Mouse (Mus musculus) retina, adult 2 months (tissue): Measurements from ENCODE around the gene Cntnap5c.
"Not testable (repeated sequence)": the region's sequence is repeated elsewhere in the genome, so short reads cannot be mapped to it uniquely, and the experiment has no call there.

Experiments
- DNase-seq: peaks from one replicate; pipeline ENCODE4 v3.0.0-alpha.2; 2012; ENCODE audit warnings: low read depth, low spot score

Gene Cntnap5c

GRCm38 (mm10) chr17:57768622-57769610, at the start of gene Cntnap5c:
Cntnap5c (plus strand) TSS chr17:57769570.
- no peak for DNase-seq

DNA sequence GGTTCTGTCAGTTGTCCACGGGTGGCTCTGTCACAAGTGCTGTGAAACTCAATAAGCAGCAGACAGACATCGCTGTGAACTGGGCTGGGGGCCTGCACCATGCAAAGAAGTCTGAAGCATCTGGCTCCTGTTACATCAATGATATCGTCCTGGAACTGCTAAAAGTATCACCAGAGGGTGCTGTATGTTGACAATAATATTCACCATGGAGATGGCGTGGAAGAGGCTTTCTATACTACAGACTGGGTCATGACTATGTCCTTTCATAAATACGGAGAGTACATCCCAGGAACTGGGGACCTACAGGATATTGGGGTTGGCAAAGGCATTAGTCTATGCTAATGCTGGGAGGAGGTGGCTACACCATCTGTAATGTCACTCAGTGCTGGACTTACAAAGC, 27.3 kb upstream of the Cntnap5c start, which contains the start of gene Gm21834:
Gm21834 (minus strand) TSS at position 101 of the 400 bp plus-strand sequence.
- DNase-seq = no peak

- DNase-seq = no peak
Measured at GRCm38 (mm10) chr17:57758033-57758432, 11.3 kb upstream of the Cntnap5c start.

- DNase-seq = no peak
Measured at GRCm38 (mm10) chr17:57767306-57767705, 2.1 kb upstream of the Cntnap5c start.

- peak; percentile 18 for DNase-seq
Measured at GRCm38 (mm10) chr17:57770904-57771303, 1.5 kb downstream of the Cntnap5c start.

DNA sequence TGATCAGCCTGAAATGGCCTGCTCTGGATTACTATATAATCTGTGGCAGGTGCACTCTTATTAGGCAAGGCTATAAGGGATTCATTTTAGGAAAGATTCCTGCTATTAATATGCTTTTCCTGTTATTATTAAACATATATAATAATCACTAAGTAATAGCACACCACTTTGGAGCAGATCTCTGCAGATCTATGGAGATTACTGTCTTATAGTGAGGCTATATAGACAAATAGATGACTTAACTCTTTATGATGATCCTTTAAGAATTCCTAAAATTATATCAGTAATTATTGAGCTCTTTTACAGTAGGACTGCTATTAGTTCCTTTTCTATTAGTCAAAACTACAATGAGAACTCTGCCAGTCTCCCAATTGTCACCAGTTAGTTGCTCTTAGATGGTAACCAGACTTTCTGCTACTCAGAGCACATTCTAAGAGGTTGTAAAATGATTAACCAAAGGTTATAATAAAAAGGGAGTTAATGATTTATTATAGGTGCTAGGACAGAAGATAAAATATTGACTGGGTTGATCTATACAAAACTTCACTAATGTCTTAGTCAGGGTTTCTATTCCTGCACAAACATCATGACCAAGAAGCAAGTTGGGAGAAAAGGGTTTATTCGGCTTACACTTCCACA, 18.9 kb downstream of the Cntnap5c start:
- no peak for DNase-seq

DNA sequence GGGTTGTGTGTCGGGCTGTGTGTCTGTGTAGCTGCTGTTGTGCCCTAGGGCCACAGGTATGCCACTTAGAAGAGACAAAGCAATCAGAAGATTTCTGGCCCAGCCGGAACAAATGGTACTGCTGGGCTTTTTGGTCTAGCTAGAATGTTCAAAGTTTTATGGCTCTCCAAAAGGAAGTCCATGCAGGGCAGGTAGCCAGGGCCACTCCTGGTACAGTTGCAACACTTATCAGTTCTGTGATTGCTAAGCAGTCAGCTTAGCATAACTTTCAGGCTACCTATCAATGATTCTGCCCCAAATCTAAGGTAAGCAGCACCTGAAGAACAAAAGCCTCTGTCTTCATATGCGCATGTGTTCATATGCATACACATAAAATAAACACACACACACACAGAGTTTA, 26.0 kb downstream of the Cntnap5c start:
- DNase-seq = no peak

DNA sequence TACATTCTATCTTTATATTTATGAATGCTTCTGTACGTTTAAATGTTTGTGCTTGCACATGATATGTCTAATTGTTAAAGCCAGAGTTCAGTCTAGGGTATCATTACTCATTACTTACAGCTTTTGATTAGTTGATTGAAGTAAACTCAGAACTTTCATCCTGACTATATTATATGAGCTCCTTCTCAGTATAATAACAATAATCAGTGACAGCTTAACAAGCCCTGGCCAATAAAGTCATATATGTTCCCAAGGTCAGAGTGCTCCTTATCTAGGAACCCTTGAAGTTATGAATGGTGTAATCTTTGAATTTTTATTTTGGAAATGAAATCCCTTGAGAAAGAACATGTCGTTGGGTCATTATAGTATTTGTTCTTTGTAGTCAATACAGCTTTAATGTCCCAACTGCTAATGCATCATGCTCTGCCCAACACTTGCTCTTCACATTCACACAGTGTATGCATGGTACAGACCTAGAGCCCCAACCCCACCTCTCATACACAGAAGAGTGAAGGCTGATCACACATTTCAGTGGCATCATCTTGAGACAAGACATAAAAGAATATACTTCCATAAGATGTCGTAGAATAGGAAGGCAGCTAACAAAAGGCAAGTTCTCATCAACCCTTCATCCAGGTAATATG, 27.4 kb downstream of the Cntnap5c start:
- DNase-seq = no peak

DNA sequence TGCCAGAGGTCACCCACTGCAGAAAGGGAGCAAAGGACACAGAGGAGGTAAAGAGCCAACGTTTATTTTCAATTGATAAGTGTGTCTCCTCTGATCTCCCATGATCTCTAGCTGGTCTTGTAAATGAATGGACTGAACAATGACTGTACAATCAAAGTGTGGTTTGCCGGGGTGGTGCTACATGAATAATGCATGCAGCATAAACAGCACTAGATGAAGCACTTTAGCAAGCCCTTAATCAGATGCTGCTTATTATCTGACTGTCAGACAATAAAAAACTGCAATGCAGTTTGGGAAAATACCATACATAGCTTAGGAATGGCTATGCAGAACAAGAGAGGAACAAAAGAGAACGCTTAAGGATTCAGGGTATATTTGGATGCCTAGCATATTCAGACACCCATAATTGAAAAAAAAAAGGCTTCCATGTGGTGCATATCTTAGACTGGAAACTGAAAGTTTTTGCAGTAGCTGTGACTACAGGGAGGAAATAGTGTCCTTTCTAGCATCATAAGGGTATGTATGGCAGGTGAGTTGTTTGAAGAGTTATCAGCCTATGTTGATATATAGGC, 30.1 kb downstream of the Cntnap5c start:
- DNase-seq = no peak

- no peak for DNase-seq
Measured at GRCm38 (mm10) chr17:57801180-57801579, 31.8 kb downstream of the Cntnap5c start.

- no peak for DNase-seq
Measured at GRCm38 (mm10) chr17:57837090-57837971, 68.0 kb downstream of the Cntnap5c start.

- not testable (repeated sequence) for DNase-seq
Measured at GRCm38 (mm10) chr17:57855811-57856210, 86.4 kb downstream of the Cntnap5c start.

- no peak for DNase-seq
Measured at GRCm38 (mm10) chr17:57865996-57866395, 96.6 kb downstream of the Cntnap5c start.

- DNase-seq = no peak
Measured at GRCm38 (mm10) chr17:57887742-57888389, 118.5 kb downstream of the Cntnap5c start.

- DNase-seq = no peak
Measured at GRCm38 (mm10) chr17:57911770-57912293, 142.5 kb downstream of the Cntnap5c start.

GRCm38 (mm10) chr17:57984230-57984629, 214.9 kb downstream of the Cntnap5c start:
- DNase-seq = no peak

DNA sequence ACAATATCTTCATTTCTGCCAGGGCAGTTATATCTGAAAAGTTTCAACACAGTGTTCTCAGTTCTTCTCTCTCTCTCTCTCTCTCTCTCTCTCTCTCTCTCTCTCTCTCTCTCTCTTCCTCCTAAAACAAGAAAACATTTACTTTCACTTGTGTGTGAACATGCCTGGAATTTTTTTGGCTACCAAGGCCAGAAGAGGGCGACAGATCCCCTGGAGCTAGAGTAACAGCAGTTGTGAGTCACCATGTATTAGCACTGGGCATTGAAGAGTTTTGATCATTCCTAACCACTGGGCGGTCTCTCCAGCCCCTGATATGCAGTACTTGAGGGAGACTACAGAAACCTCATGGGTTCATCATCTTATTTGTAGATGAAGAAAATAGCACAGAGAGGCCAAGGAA, 219.1 kb downstream of the Cntnap5c start:
- no peak for DNase-seq

- no peak for DNase-seq
Measured at GRCm38 (mm10) chr17:57996461-57996860, 227.1 kb downstream of the Cntnap5c start.

DNA sequence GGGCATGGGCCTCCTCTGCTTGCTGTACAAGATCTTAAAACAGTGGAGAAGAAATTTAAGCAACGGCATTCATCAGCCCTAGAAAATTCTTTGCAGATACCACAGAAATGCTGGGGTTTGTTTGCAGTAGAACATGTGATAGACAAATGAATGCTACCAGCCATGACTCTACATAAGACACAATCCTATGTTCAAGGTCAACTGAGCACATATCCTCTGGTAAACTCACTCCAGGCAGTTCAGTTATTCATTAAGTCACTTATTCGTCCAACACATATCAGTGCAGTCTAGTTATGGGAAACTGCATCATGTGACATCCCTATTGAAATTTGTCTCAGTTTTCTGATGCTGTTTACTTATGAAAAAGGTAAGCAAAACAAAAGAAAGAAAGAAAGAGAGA, 229.7 kb downstream of the Cntnap5c start:
- no peak for DNase-seq

- DNase-seq = no peak
Measured at GRCm38 (mm10) chr17:58002845-58003244, 233.5 kb downstream of the Cntnap5c start.
